Mouse (Mus musculus): ENCODE data around the gene Stfa2l1.

DNA sequence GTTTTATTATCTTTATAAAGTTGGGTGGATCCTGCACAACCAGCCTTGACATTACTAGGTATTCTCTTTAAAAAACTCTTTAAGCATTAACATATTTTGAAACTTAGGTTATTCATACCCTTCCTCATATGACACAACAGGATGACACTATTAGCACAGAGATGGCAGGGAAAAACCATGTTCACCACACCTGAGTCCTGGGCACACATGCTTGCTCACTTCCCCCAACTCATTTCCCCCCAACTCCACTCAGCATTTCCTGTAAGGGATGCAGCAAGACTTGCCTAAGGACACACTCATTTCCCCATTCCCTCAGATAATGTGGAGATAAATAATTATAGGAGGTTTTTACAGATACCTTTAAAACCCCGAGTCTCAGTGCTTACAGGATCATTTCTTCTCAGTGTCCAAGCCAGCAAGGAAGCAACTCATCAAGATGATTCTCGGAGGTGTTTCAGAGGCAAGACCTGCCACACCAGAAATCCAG is 53.4 kb downstream of the Stfa2l1 start, which contains the start of gene Gm5416:
- TF ChIP-seq CTCF (IDR thresholded peaks at IDR 0.05; ENCODE audit: low read depth) (no peak), EP300 (IDR thresholded peaks at IDR 0.05; ENCODE audit: low read depth) (no peak)
